Mouse (Mus musculus): ENCODE data around the gene Tas2r135.

- TF ChIP-seq POLR2A (IDR thresholded peaks at IDR 0.05; ENCODE audit: insufficient read depth, low read depth, low read length) (no peak), CTCF (IDR thresholded peaks at IDR 0.05) (no peak), EP300 (IDR thresholded peaks at IDR 0.05; ENCODE audit: insufficient read depth, low read depth, low read length) (no peak)
These were observed 29.2 kb upstream of the Tas2r135 start for GRCm38 (mm10) chr6:42376016-42376415.
